Mouse (Mus musculus) liver, postnatal 0 days (tissue): ENCODE data around the gene Trim29.

Experiments
- CTCF ChIP-seq: sonication (generic); IDR thresholded peaks from 2 replicates; pipeline ENCODE4 v1.5.1; 2016; ENCODE audit warnings: antibody characterized with exemption, low read depth
- EP300 ChIP-seq: IDR thresholded peaks from 2 replicates; pipeline ENCODE4 v1.6.1; 2016; ENCODE audit warnings: antibody characterized with exemption, low read depth, mild to moderate bottlenecking

- no peak for TF ChIP-seq CTCF
- no peak for TF ChIP-seq EP300
Observed at GRCm38 (mm10) chr9:43312190-43312589, 1.5 kb downstream of the Trim29 start.
